Mouse (Mus musculus) stomach, embryonic 14.5 days (tissue): ENCODE measurements at regions not wholly inside any gene's neighbourhood (a gene's known extent, or its start where the extent isn't known, plus 50 kb on each side); places are given as distances from the start of the nearest gene placed in this dataset.

Experiments
- ATAC-seq: fragments of 200-750 bp; cut with Nextera tagmentation; 2 replicates; pipeline ENCODE4 v1.8.0; 2017; ENCODE audit warnings: low read depth, moderate TSS enrichment; ENCODE audit not compliant: insufficient number of reproducible peaks, insufficient read depth, low FRiP score
- H3K27ac ChIP-seq: fragments of 300-500 bp; sonication (generic); 2 replicates; pipeline ENCODE4 v1.5.1; 2014; ENCODE audit warnings: mild to moderate bottlenecking, low read length, moderate library complexity, mixed read lengths
- H3K27me3 ChIP-seq: fragments of 300-500 bp; sonication (generic); 2 replicates; pipeline ENCODE4 v1.6.1; 2014; ENCODE audit warnings: low read length, control low read depth, mixed read lengths; ENCODE audit not compliant: control insufficient read depth, insufficient read depth
- H3K36me3 ChIP-seq: fragments of 300-500 bp; sonication (generic); 2 replicates; pipeline ENCODE4 v1.6.1; 2014; ENCODE audit warnings: mild to moderate bottlenecking, control low read depth, low read length, moderate library complexity, mixed read lengths; ENCODE audit not compliant: control insufficient read depth, insufficient read depth
- H3K4me1 ChIP-seq: fragments of 300-500 bp; sonication (generic); 2 replicates; pipeline ENCODE4 v1.6.1; 2014; ENCODE audit warnings: low read length, control low read depth, mixed read lengths; ENCODE audit not compliant: control insufficient read depth, insufficient read depth
- H3K4me2 ChIP-seq: fragments of 300-500 bp; sonication (generic); replicated peaks from 2 replicates; pipeline ENCODE4 v1.6.1; 2014; ENCODE audit warnings: low read depth, low read length, control low read depth
- H3K4me3 ChIP-seq: fragments of 300-500 bp; sonication (generic); 2 replicates; pipeline ENCODE4 v1.5.1; 2014; ENCODE audit warnings: low read depth, low read length, control low read depth
- H3K9ac ChIP-seq: fragments of 300-500 bp; sonication (generic); replicated peaks from 2 replicates; pipeline ENCODE4 v1.6.1; 2014; ENCODE audit warnings: low read depth, mild to moderate bottlenecking, control low read depth, low read length, moderate library complexity, mixed read lengths
- H3K9me3 ChIP-seq: fragments of 300-500 bp; sonication (generic); 2 replicates; pipeline ENCODE4 v1.6.1; 2016; ENCODE audit warnings: low read depth, low read length, control low read depth; ENCODE audit not compliant: control insufficient read depth
- WGBS: fragments of 180-500 bp; shearing (Covaris S2); extraction: QIAGEN DNeasy Blood & Tissue Kit; methylation state at CpG from one replicate; pipeline ENCODE4 v1.1.7; 2014; 5-methylcytosine and 5-hydroxymethylcytosine counted together

- ATAC-seq, result no peak; the same call in 1 of the 2 replicates
- Histone ChIP-seq H3K27ac (no peak overlapping the region), H3K4me2 (0 out of 2 replicates have a peak overlapping the region, but pooled peaks have one; percentile 7), H3K4me3 (no peak overlapping the region), H3K36me3 (no peaks in the 10 kb centered on the region), H3K4me1 (no peaks in the 10 kb centered on the region), H3K9ac (no peak overlapping the region), H3K9me3 (no peaks in the 10 kb centered on the region), H3K27me3 (no peaks in the 10 kb centered on the region)
- 13% methylated on average over 6 of the region's 6 CpGs for WGBS
Measured at GRCm38 (mm10) chr6:70714239-70714638, 77.8 kb downstream of the Rpia start.

GRCm38 (mm10) chr6:70713665-70714064 lies 78.4 kb downstream of the Rpia start:
- WGBS, result 79% methylated on average over 6 of the region's 6 CpGs
- no peaks in the 10 kb centered on the region for H3K27me3 ChIP-seq

GRCm38 (mm10) chr6:70713118-70713517 lies 78.9 kb downstream of the Rpia start:
- ATAC-seq, result no peak
- H3K36me3 ChIP-seq, result no peaks in the 10 kb centered on the region
- H3K4me1 ChIP-seq, result no peaks in the 10 kb centered on the region
- no peak overlapping the region for H3K4me3 ChIP-seq
- no peak overlapping the region for H3K27ac ChIP-seq
- no peak overlapping the region for H3K9ac ChIP-seq
- no peak overlapping the region for H3K4me2 ChIP-seq
- 33% methylated on average over 7 of the region's 7 CpGs for WGBS
- no peaks in the 10 kb centered on the region for H3K27me3 ChIP-seq
- no peaks in the 10 kb centered on the region for H3K9me3 ChIP-seq

More at GRCm38 (mm10) chr6:70713665-70714064, 78.4 kb downstream of the Rpia start:
- H3K4me3 ChIP-seq, result no peak overlapping the region
- ATAC-seq, result no peak
- H3K9me3 ChIP-seq, result no peaks in the 10 kb centered on the region
- H3K36me3 ChIP-seq, result no peaks in the 10 kb centered on the region
- no peak overlapping the region for H3K27ac ChIP-seq
- no peak overlapping the region for H3K9ac ChIP-seq
- no peaks in the 10 kb centered on the region for H3K4me1 ChIP-seq
- H3K4me2 ChIP-seq, result no peak overlapping the region

- WGBS, result 23% methylated on average over 7 of the region's 7 CpGs
- H3K27ac ChIP-seq, result no peak overlapping the region
Measured at GRCm38 (mm10) chr6:70709338-70710055, 82.5 kb downstream of the Rpia start.

GRCm38 (mm10) chr6:70695596-70695995 lies 96.4 kb downstream of the Rpia start:
- Histone ChIP-seq H3K4me1 (no peaks in the 10 kb centered on the region), H3K9me3 (no peaks in the 10 kb centered on the region), H3K9ac (no peak overlapping the region), H3K27ac (no peak overlapping the region), H3K4me3 (no peak overlapping the region), H3K4me2 (no peak overlapping the region), H3K36me3 (no peaks in the 10 kb centered on the region), H3K27me3 (no peaks in the 10 kb centered on the region)
- 97% methylated on average over 26 of the region's 26 CpGs for WGBS
- no peak for ATAC-seq

More at GRCm38 (mm10) chr6:70709338-70710055, 82.5 kb downstream of the Rpia start:
- Histone ChIP-seq H3K4me3 (no peak overlapping the region), H3K4me1 (no peaks in the 10 kb centered on the region), H3K9ac (no peak overlapping the region), H3K36me3 (no peaks in the 10 kb centered on the region), H3K4me2 (0 out of 2 replicates have a peak overlapping the region, but pooled peaks have one; percentile 16), H3K9me3 (no peaks in the 10 kb centered on the region), H3K27me3 (no peaks in the 10 kb centered on the region)
- peak; percentile 74 for ATAC-seq
